Mouse (Mus musculus) neutrophil, adult 65 days (primary cell): ENCODE data around the gene Trmt11. TPM values are rescaled to one million over a fixed set of nuclear protein-coding genes. Genes with fewer than 3 reads are reported as not detected.

ENCODE experiments used
- total RNA-seq: library from RNA; stranded (reverse); gene quantifications from 2 replicates; pipeline ENCODE4 v1.2.4, GENCODE M21; 2023

The Trmt11 gene
- total RNA-seq: 3.5 and 3.6 TPM in 2 replicates

DNA sequence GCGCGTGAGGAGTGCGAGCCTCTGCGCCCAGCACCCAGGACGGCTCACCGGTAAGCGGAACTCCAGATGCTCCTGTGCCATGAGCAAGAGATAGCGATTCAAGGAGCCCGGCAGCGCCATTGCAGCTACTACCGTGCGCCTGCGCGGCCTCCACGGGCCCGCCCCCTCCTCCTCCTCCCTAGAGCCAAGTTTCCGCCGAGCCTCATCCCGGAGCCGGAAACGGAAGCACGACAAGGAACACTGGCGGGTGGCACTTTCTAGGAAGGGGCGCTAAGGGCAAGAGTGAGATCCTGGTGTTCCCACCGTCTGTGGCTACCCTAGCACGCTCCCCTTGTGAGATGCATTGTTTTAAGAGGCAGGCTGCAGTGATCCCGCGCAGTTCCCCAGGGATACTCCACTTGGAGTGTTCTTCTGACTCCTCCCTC, at the start of gene Trmt11:
TSS of gene Trmt11 (minus strand) at position 208 of the 425 bp plus-strand sequence.

DNA sequence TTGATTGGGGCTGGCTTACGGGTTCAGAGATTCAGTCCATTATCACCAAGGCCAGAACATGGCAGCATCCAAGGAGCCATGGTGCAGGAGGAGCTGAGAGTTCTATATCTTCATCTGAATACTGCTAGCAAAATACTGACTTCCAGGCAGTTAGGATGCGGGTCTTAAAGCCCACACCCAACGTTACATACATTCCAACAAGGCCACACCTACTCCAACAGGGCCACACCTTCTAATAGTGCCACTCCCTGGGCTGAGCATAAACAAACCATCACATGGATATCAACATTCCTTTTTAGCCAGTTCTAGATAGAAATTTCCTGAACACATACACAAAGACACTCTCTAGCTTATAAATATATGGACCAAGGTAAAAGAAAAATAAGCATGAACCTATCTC, 29.0 kb upstream of the Trmt11 start, which contains the start of gene Hint3:
TSS of gene Hint3 (minus strand) at position 120 of the 400 bp plus-strand sequence.

Other genes starting within 250 kb of the Trmt11 start
- gene Hint3, start 28.9 kb upstream of the Trmt11 start, total RNA-seq: 4.6 and 4.7 TPM in 2 replicates
- gene Ncoa7, start 202.6 kb upstream of the Trmt11 start, total RNA-seq: 7.5 and 8.6 TPM in 2 replicates
- gene Hey2, start 242.1 kb upstream of the Trmt11 start, total RNA-seq: not detected in 2 replicates